Mouse (Mus musculus): ENCODE measurements at regions not wholly inside any gene's neighbourhood (a gene's known extent, or its start where the extent isn't known, plus 50 kb on each side); places are given as distances from the start of the nearest gene placed in this dataset.

DNA sequence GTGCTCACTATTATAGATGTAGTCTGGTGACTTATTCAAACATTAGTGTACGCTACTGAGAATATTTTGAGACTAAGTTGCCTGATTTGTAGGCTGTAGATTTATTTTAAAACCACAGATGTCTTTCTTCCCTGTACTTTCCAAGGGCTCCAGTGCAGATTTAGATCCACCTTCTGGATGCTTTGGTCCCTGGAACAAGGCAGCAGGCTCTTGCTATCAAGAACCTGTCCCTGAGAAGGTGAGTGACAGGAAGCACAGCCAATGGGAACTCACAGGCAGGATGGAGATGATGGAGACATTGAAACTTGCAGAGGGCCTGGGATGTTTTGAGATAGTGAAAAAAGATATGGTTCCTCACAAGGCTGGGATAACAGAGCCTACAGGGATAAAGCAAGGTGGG is 70.0 kb upstream of the Sox4 start:
- DNase-seq (ENCODE audit: low read depth, low spot score): no peak

DNA sequence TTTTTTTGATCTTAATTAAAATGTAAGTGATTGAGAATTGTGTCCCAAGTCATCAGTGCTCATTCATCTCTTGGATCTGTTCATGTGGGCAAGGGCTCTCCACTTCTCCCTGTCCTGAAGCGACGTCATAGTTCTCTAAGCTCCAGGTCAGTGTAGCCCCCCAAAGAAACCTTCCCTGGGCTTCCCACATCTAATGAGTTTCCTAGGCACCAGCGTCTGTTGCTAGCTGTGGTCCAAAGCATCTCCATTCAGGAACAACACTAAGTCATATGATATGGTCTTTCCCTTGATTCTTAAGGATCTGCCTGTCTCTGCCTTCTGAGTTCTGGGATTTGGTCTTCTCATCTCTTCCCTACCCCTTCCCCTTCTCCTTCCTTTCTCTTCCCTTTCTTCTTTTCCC is 66.3 kb upstream of the Sox4 start:
- no peak for DNase-seq (ENCODE audit: low read depth, low spot score)

DNA sequence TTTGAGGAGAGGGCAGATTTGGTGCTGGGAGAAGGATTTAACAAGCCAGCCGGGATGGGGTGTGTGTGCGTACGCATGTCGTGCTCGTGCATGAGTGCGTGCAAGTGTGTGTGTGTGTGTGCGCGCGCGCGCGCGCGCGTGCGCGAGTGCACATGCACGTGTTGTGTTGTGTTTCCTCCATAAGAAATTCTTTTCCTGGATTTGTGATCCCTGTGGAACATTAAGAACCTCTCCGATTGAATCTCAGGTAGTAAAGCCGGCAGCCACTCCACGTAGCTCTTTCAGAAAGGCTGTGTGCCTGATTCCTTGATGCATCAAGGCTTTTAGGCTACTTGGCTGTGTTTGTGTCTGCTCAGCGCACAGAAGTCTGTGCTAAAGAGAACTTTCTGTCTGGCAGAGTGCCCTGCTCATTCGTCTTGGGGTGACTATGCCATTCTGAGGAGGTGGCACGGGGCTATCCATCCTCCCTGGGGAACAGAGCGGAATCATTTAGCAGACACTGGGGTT is 62.7 kb upstream of the Sox4 start:
- DNase-seq (ENCODE audit: low read depth, low spot score): no peak

DNA sequence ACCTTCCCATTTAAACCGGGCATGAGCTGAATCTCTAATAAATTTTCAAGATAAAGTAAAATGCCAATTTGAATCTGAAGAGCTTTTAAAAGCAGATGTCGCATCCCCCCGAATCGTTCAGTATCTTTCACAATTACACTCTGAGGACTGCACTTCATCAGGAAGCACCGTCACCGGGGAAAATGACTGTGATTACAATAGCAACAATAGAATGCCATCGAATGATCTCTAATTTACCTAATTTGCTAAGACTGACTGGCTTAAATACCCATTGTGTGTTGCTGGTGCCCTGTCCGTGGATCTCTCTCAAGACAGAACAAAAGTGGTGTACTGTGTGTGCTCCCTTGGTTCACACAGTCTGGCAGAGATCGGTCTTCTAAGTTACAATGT is 62.1 kb upstream of the Sox4 start:
- DNase-seq (ENCODE audit: low read depth, low spot score): no peak

DNA sequence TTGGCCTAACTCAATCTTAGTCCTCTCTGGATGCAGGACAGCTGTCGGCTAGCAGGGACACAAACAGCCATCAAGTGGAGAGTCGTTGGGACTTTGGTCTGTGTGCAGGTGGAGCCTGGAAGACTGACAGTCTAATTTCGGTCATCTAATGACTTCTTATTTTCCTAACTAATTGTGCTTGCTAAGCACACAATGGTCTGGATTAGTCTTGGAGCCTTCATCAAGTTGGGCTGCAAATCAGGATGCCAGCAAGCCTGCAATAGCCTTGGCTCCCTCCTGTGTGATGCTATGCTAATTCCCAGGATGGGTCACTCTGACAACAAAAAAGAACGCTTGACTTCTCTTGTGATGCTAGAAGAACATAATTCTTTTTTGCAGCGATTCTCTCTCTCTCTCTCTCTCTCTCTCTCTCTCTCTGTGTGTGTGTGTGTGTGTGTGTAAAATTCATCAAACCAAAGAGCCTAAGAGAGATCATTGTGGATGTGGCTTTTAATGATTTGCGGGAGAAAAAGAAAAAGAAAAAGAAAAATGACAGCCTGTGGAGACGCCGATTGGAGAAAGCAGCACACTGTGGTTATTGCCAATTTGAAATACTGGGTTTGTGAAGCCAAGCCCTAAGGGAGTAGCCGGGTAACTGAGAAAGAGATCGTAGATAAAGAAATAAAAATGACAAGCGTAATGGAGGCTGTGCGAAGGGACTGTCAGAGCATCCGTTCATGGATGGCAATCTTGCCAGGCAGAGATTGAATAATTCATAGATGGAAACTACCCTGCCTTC is 61.5 kb upstream of the Sox4 start:
- no peak for DNase-seq (ENCODE audit: low read depth, low spot score)

DNA sequence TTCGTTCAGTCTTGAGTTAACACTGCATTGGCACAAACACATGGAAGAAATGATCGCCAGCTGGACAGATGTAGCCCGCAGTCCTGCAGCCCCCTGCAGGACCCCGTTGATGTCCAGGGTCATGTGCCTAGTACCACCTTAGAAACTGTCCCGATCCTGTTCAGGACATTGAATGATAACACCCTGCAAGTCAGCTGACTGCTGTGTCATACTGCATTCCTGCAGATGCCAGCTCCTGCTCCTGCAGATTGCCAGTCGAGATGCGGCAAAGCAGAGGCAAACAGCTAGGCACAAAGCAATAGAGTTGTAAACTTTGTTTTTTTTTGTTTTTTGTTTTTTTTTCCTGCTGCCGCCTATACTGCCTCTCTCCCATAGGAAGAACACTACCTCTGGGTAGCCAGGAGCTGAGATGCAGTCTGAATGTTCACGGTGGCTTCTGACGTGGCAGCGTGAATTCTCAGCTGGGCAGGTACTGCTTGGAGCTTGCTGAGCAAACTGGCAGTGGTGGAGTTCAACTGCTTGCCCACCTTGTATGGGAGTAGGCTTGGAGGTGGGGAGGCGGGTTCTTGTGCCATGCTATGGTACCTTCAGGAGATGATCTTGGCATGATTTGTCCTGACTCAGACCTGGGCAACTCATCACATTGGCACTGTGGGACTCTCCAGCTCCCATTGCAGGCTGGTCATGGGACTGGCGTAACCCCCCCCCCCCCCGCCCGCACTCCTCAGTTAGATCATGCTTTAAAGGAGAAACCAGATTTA is 60.7 kb upstream of the Sox4 start:
- DNase-seq (ENCODE audit: low read depth, low spot score): no peak

DNA sequence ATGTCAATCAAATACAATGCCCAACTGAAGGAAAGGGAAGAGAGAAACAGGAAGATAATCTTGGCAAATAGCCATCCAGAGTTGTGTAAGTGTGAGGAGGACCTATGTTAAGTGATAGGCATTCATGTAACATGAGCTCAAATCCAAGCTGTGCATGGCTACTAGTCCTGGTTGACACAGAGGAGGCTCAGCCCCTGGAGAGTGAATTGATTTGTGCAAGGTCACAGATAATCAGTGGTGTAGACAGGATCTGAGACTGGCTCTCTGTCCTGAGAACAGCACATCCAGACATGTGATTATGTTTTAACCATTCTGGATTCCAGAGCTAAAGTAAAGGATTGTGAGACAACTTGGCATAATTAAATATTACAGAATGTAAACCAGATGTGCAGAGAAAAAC is 53.0 kb upstream of the Sox4 start:
- no peak for DNase-seq (ENCODE audit: low read depth, low spot score)
